Comparison of ENCODE assay signal across 8 mouse cellular contexts in the genomic region with DNA sequence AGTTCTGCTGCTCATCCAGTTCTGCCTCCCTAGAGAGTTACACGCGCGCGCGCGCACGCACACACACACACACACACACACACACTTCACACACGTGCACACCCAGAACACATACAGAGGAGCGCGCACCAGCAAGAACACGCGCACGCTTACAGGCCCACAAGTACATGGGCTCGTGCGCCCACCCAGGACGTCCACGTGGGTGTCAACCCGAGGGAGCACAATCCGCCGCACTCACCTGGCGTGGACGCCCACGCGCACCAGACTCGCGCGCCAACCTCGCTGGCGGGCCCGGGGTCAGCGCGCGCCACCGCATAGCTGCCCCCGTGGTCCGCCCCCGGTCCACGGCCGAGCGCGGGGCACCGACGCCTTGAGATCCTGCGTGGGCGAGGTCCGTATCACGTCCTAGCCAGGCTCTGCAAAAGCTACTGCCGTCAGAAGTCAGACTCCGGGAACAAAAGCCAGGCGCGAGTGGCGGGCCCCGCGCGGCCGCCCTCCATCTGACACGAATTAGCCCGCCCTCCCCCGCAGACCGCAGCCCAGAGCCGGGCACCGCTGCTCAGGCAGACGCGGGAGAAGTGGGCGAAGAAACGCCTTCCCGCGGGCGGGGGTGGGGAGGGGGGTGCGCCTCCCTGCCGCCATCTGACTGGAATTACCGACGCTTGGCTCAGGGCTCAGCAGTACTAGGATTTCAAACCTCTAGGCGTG. TPM values are rescaled to one million over a fixed set of nuclear protein-coding genes. Genes with fewer than 3 reads are reported as not detected.
DNase-seq lines count a peak whose midpoint lies in the region; ATAC-seq and TF ChIP-seq lines count a peak whose summit lies in the region.

No protein-coding gene starts in this region.

- peak overlapping the region; percentile 78 for H3K4me2 ChIP-seq in liver, embryonic 13.5 days

- no peak for TF ChIP-seq POLR2A in lung, adult 2 months (IDR thresholded peaks at IDR 0.05; ENCODE audit: borderline replicate concordance, extremely low read depth, low read depth, low read length)

- H3K9me3 ChIP-seq in heart, embryonic 10.5 days = no peaks in the 10 kb centered on the region
- no peaks in the 10 kb centered on the region for H3K9me3 ChIP-seq in liver, embryonic 13.5 days (replicated peaks)

- peak overlapping the region; percentile 90 for H3K27ac ChIP-seq in heart, embryonic 10.5 days
- no peak overlapping the region for H3K27ac ChIP-seq in liver, embryonic 13.5 days

- peak overlapping the region; percentile 62 for H3K9ac ChIP-seq in liver, embryonic 13.5 days

- H3K36me3 ChIP-seq in heart, embryonic 10.5 days = no peaks in the 10 kb centered on the region
- no peaks in the 10 kb centered on the region for H3K36me3 ChIP-seq in liver, embryonic 13.5 days

- ATAC-seq in liver, embryonic 13.5 days (ENCODE audit: low read depth) = no peak
- peak; percentile 14; the same call in 1 of the 2 replicates for ATAC-seq in neutrophil, adult 5-6 weeks (ENCODE audit: extremely low read depth, insufficient number of reproducible peaks, low FRiP score, poor library complexity, severe bottlenecking)
- no peak for ATAC-seq in erythroid progenitor cell, adult 5-6 weeks (replicated peaks; ENCODE audit: low FRiP score, poor library complexity, severe bottlenecking)

- 1% methylated on average over 74 of the region's 74 CpGs for WGBS in lung, adult 2 months
- 1% methylated on average over 72 of the region's 74 CpGs for WGBS in heart, embryonic 10.5 days
- WGBS in liver, embryonic 13.5 days (ENCODE audit: insufficient replicate concordance) = 2% methylated on average over 72 of the region's 74 CpGs

- DNase-seq in lung, adult 2 months = no peak
- no peak for DNase-seq in lung, postnatal 36 days
- peak; percentile 80 for DNase-seq in embryo, embryonic 9.5 days (ENCODE audit: extremely low spot score)
- no peak for DNase-seq in heart, embryonic 10.5 days (ENCODE audit: low spot score)
- peak; percentile 58 for DNase-seq in kidney, postnatal 14 days
- no peak for DNase-seq in liver, embryonic 13.5 days

- TF ChIP-seq CTCF in lung, adult 2 months (IDR thresholded peaks at IDR 0.05; ENCODE audit: insufficient read depth, low read length) = no peak

- peaks cover 17% of the 10 kb centered on the region for H3K27me3 ChIP-seq in heart, embryonic 10.5 days (ENCODE audit: insufficient read depth, poor library complexity, severe bottlenecking)
- peaks cover 39% of the 10 kb centered on the region for H3K27me3 ChIP-seq in liver, embryonic 13.5 days

- H3K4me3 ChIP-seq in lung, adult 2 months (replicated peaks; ENCODE audit: extremely low read depth, low read depth, low read length) = peak overlapping the region; percentile 54
- peak overlapping the region; percentile 82 for H3K4me3 ChIP-seq in heart, embryonic 10.5 days
- peak overlapping the region; percentile 62 for H3K4me3 ChIP-seq in liver, embryonic 13.5 days (replicated peaks)

- peaks cover 5% of the 10 kb centered on the region; the same call in 1 of the 2 replicates for H3K4me1 ChIP-seq in lung, adult 2 months (ENCODE audit: control insufficient read depth, insufficient read depth, low read length)
- H3K4me1 ChIP-seq in heart, embryonic 10.5 days = peaks cover 34% of the 10 kb centered on the region
- peaks cover 13% of the 10 kb centered on the region for H3K4me1 ChIP-seq in liver, embryonic 13.5 days (replicated peaks)

RNA-seq across cellular contexts. Expression of a gene that starts 40.0 kb away (rescaled TPM):
- 160 and 164 TPM in 2 replicates for polyA plus RNA-seq in lung, adult 2 months (2012; rRNA removed)
- 12.7 and 17.0 TPM in 2 replicates for polyA plus RNA-seq in heart, embryonic 10.5 days (2016; fragmentation: Nextera tagmentation; extraction: Ambion mirVana)
- polyA plus RNA-seq in liver, embryonic 13.5 days (2015; fragmentation: Nextera tagmentation; extraction: Ambion mirVana) = 2.8 and 3.2 TPM in 2 replicates
- 5.8 and 6.9 TPM in 2 replicates for total RNA-seq in neutrophil, adult 5-6 weeks (2017)
- total RNA-seq in erythroid progenitor cell, adult 5-6 weeks (2015; ENCODE audit: low replicate concordance) = 6.1 and 6.3 TPM in 2 replicates
- total RNA-seq in erythroid progenitor cell, adult 5-6 weeks (2017; ENCODE audit: low replicate concordance) = 1.7 and 5.1 TPM in 2 replicates

Comparison
In these comparisons a context has a peak if more than half of its experiments do, and no peak if none do; other contexts are left out.
1. DNase-seq: peak in embryo, embryonic 9.5 days (single experiment) and kidney, postnatal 14 days (single experiment); none in lung, adult 2 months (single experiment), lung, postnatal 36 days (single experiment), heart, embryonic 10.5 days (single experiment) and liver, embryonic 13.5 days (single experiment).
2. Peak in every context shown above with its lines, with median percentiles within 50 percentile points of each other: H3K4me3 ChIP-seq.